In the genomic region with DNA sequence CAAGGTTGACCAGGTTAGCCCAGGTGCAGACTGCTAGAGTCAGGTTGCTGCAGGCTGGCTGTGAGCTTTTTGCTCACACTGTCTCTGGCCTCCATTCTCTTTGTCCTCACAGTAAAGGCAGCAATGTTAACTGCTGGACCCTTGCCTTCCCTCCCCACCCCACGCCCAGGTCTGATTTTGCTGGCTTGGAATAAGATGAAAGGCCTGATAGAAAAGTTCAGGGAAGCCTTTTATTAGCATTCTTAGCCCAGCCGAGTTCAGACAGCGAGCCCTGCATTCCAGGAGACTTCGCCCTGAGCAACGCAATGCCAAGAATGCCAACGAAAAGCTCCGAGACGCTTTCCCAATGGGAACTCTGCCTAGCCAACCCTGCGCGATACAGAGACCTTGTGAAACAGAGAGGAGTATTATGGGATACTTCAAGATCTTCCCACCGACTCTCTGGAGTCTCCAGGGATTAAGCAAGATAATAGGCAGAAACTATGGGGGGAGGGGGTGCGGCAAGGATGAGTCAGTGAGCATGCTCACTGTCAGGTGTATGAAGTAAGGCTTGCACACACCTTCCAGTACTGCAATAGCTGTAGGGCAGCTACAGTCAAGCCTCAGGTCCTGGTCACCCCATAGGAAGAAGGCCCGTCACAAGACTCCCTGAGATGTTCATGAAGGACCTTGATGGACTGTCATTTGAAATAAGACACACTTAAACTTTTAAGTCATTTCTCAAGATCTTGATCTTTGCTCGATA, we compare ENCODE assay signal across 7 mouse cellular contexts. TPM values are rescaled to one million over a fixed set of nuclear protein-coding genes. Genes with fewer than 3 reads are reported as not detected.
DNase-seq lines count a peak whose midpoint lies in the region; ATAC-seq and TF ChIP-seq lines count a peak whose summit lies in the region.

No protein-coding gene starts in this region.

- no peak for TF ChIP-seq EP300 in heart, postnatal 0 days (IDR thresholded peaks at IDR 0.05; ENCODE audit: low read depth)
- TF ChIP-seq EP300 in stomach, postnatal 0 days (optimal IDR thresholded peaks at IDR 0.05), result no peak

- peak overlapping the region; percentile 30 for H3K4me2 ChIP-seq in heart, postnatal 0 days (ENCODE audit: low read depth, low read length)
- no peak overlapping the region; the same call in 1 of the 2 replicates for H3K4me2 ChIP-seq in stomach, postnatal 0 days (replicated peaks; ENCODE audit: low read depth)

- no peak for TF ChIP-seq CTCF in heart, postnatal 0 days (IDR thresholded peaks at IDR 0.05; ENCODE audit: low read depth)
- TF ChIP-seq CTCF in stomach, postnatal 0 days (IDR thresholded peaks at IDR 0.05; ENCODE audit: low read depth), result no peak

- in situ Hi-C loops in ES-E14 (cut with MboI; ENCODE audit: low sequenced_read_pairs in 2 of 2, unreplicated experiment in 2 of 2), result no loop called here

- H3K27ac ChIP-seq in ES-E14 (ENCODE audit: insufficient read depth, low read depth, low read length, poor library complexity, severe bottlenecking), result no peak overlapping the region
- peak overlapping the region; percentile 15; the same call in 1 of the 2 replicates for H3K27ac ChIP-seq in heart, postnatal 0 days (ENCODE audit: low read depth)
- H3K27ac ChIP-seq in stomach, postnatal 0 days (replicated peaks), result 0 out of 2 replicates have a peak overlapping the region, but pooled peaks have one; percentile 30

- H3K9ac ChIP-seq in ES-E14 (ENCODE audit: insufficient read depth, low read depth, low read length, poor library complexity, severe bottlenecking), result no peak overlapping the region
- no peak overlapping the region for H3K9ac ChIP-seq in heart, postnatal 0 days (replicated peaks; ENCODE audit: low read depth, low read length)
- no peak overlapping the region for H3K9ac ChIP-seq in stomach, postnatal 0 days (ENCODE audit: low read length)

- WGBS in heart, postnatal 0 days, result 37% methylated on average over 14 of the region's 14 CpGs
- WGBS in stomach, postnatal 0 days, result 44% methylated on average over 14 of the region's 14 CpGs

- peak; percentile 12; the same call in 1 of the 2 replicates for ATAC-seq in heart, postnatal 0 days (ENCODE audit: insufficient read depth, low read depth)
- ATAC-seq in stomach, postnatal 0 days (ENCODE audit: low FRiP score, low TSS enrichment), result peak; percentile 60

- no peaks in the 10 kb centered on the region for H3K36me3 ChIP-seq in ES-E14 (ENCODE audit: control insufficient read depth, insufficient read depth, low read length, poor library complexity, severe bottlenecking)
- H3K36me3 ChIP-seq in heart, postnatal 0 days (replicated peaks; ENCODE audit: control insufficient read depth, insufficient read depth, low read length), result no peaks in the 10 kb centered on the region
- no peaks in the 10 kb centered on the region for H3K36me3 ChIP-seq in stomach, postnatal 0 days (ENCODE audit: control insufficient read depth, insufficient read depth, low read length)

- no peaks in the 10 kb centered on the region for H3K27me3 ChIP-seq in heart, postnatal 0 days (ENCODE audit: control insufficient read depth, insufficient read depth, low read length)
- no peaks in the 10 kb centered on the region for H3K27me3 ChIP-seq in stomach, postnatal 0 days (ENCODE audit: control insufficient read depth, insufficient read depth, low read length)

- no peak overlapping the region for H3K4me3 ChIP-seq in ES-E14 (ENCODE audit: insufficient read depth in 1 of 2, low read depth in 1 of 2, low read length in 2 of 2, poor library complexity in 1 of 2, severe bottlenecking in 1 of 2)
- H3K4me3 ChIP-seq in heart, postnatal 0 days (ENCODE audit: low read depth, low read length), result no peak overlapping the region
- no peak overlapping the region for H3K4me3 ChIP-seq in stomach, postnatal 0 days (ENCODE audit: low read depth, low read length)

- no peaks in the 10 kb centered on the region for H3K9me3 ChIP-seq in ES-E14 (ENCODE audit: control insufficient read depth, insufficient read depth, low read depth, low read length)
- no peaks in the 10 kb centered on the region for H3K9me3 ChIP-seq in heart, postnatal 0 days (replicated peaks; ENCODE audit: control insufficient read depth, low read length)
- H3K9me3 ChIP-seq in stomach, postnatal 0 days (ENCODE audit: control insufficient read depth, low read length), result no peaks in the 10 kb centered on the region

- H3K4me1 ChIP-seq in ES-E14 (ENCODE audit: control insufficient read depth in 2 of 2, insufficient read depth in 2 of 2, low read length in 2 of 2, poor library complexity in 1 of 2), result peaks cover 0 to 20% of the 10 kb centered on the region in 2 experiments; a peak in 1 of 4 replicates
- H3K4me1 ChIP-seq in heart, postnatal 0 days (ENCODE audit: control insufficient read depth, insufficient read depth), result peaks cover 13% of the 10 kb centered on the region
- peaks cover 9% of the 10 kb centered on the region for H3K4me1 ChIP-seq in stomach, postnatal 0 days (replicated peaks; ENCODE audit: control insufficient read depth, insufficient read depth)

- DNase-seq in ES-E14 (ENCODE audit: low read depth, low spot score), result peak; percentile 29
- DNase-seq in adrenal gland, adult 8-10 months, result peak; percentile 58
- DNase-seq in heart, postnatal 0 days (ENCODE audit: low spot score), result no peak
- peak; percentile 57 to 62 for DNase-seq in lung, adult 18-20 months
- peak; percentile 30 for DNase-seq in stomach, postnatal 0 days (ENCODE audit: low spot score)
- DNase-seq in cerebellum, adult 9-11 months, result no peak
- DNase-seq in thymus, postnatal 14 days, result no peak

TF ChIP-seq in ES-E14, 5 proteins besides CTCF, POLR2A, EP300 and RAD21:
- TF ChIP-seq ZNF384 (IDR thresholded peaks at IDR 0.05; ENCODE audit: low read depth, low read length) (no peak), HCFC1 (IDR thresholded peaks at IDR 0.05; ENCODE audit: borderline replicate concordance, insufficient read depth, low read length) (no peak), CHD2 (IDR thresholded peaks at IDR 0.05; ENCODE audit: low read depth, low read length) (no peak), ZC3H11A (IDR thresholded peaks at IDR 0.05; ENCODE audit: borderline replicate concordance, low read depth, low read length) (no peak), MAFK (IDR thresholded peaks at IDR 0.05; ENCODE audit: insufficient read depth, low read depth, low read length) (no peak)
TF ChIP-seq in ES-E14: peak in this region for 0.

RNA-seq across cellular contexts. Expression of a gene that starts 17.5 kb away (rescaled TPM):
- 2.8 and 3.7 TPM in 2 replicates for total RNA-seq in ES-E14 (2012; rRNA removed)
- 10 to 100 TPM; 26.7 to 42.5 (median 32.2) TPM for total RNA-seq in adrenal gland, adult 8-10 months (2022)
- 2.3 and 3.6 TPM in 2 replicates for total RNA-seq in heart, postnatal 0 days (2014; rRNA removed; ENCODE audit: low replicate concordance)
- 2.5 and 2.7 TPM in 2 replicates for polyA plus RNA-seq in heart, postnatal 0 days (2015; fragmentation: Nextera tagmentation; extraction: Ambion mirVana)
- 9.0 and 11.0 TPM in 2 replicates for polyA plus RNA-seq in stomach, postnatal 0 days (2015; fragmentation: Nextera tagmentation; extraction: Ambion mirVana)

Comparison
In these comparisons a context has a peak if more than half of its experiments do, and no peak if none do; other contexts are left out.
1. DNase-seq: peak in ES-E14 (single experiment), adrenal gland, adult 8-10 months (single experiment), lung, adult 18-20 months (2 of 2) and stomach, postnatal 0 days (single experiment); none in heart, postnatal 0 days (single experiment), cerebellum, adult 9-11 months (single experiment) and thymus, postnatal 14 days (single experiment).